Mouse (Mus musculus) heart, postnatal 0 days (tissue): Measurements from ENCODE around the gene Mep1a.

Experiments used
- CTCF ChIP-seq: IDR thresholded peaks from 2 replicates; pipeline ENCODE4 v1.5.1; 2016; ENCODE audit warnings: antibody characterized with exemption, control low read depth, low read depth
- EP300 ChIP-seq: IDR thresholded peaks from 2 replicates; pipeline ENCODE4 v1.6.1; 2016; ENCODE audit warnings: antibody characterized with exemption, low read depth

DNA sequence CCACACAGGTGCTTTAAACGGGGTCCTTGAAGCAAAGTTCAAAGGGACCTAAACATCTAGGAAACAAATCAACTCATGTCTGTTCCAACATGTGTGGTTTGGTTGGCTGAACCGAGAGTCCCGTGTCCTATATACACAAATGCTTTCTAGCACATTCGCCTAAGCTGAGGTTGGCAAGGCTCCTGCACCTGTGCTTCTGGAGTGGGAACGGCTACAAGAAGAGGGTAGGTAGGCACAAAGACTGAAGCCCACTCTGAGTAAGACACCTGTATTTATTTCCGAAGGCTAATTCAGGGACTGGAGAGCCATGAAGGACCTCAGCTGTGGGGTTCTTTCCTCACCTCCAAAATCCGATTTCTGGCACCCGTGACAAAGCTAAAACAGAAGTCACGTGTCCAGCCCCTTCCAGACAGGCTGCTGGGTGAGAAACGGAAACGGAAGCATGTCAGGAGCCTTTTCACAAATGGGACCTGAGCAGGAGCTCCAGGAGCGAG is 42.8 kb downstream of the Mep1a start:
- TF ChIP-seq CTCF = no peak
- TF ChIP-seq EP300 = no peak
